Mouse (Mus musculus): ENCODE data around the gene Umodl1.

DNA sequence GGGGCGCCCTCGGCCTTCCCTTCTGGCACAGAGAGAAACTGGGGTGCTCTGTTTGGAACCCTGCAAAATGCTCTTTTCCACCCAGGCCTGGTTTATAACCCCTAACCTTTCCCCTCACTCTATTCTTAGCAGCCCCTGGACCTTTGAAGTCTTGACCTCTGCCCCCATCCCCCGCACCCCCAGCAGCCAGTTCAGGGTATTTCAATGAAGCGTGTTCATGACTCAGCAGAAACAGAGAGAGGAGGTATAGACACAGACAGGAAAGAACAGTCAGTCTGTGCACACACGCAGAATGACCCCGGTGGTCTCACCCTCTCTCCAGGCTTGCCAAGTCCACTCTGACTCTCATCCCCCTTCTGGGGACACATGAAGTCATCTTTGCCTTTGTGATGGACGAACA, 23.6 kb upstream of the Umodl1 start:
- no peak for TF ChIP-seq POLR2A (IDR thresholded peaks at IDR 0.05; ENCODE audit: insufficient read length, low read depth)
- TF ChIP-seq MAX (IDR thresholded peaks at IDR 0.05; ENCODE audit: low read depth), result no peak
- TF ChIP-seq SRF (IDR thresholded peaks at IDR 0.05; ENCODE audit: control insufficient read depth, insufficient read length, low read depth), result no peak
- TF ChIP-seq USF1 (IDR thresholded peaks at IDR 0.05; ENCODE audit: low read depth), result no peak
